ENCODE assay signal across 9 mouse cellular contexts in the genomic region with DNA sequence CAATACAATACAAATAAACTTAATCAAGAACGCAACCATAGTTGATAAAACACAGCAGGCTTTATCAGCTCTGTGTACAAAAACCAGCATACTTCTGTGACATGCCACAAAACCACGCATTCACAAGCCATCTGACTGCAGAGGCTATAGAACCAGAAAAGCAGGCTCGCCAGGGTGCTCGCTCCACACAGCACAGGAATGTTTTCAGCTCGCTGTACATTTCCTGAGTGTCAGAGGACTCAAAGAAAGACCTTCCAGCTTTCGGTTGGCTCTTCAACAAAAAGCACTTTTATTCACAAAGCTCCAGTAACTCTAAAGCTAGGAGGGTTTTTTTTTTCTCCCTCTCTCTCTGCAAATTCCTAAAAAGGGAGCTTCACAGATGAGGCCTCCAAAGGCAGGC. TPM values are rescaled to one million over a fixed set of nuclear protein-coding genes. Genes with fewer than 3 reads are reported as not detected.
DNase-seq lines count a peak whose midpoint lies in the region; ATAC-seq lines count a peak whose summit lies in the region.
"Had no signal": no experiment of that assay in that cellular context is flagged by ENCODE, and none has a peak within 500 bp of the region (broad histone marks: within the 10 kb centered on the region; RNA-seq: fewer than 3 reads in every experiment).

No protein-coding gene starts in this region.

- DNase-seq in frontal cortex, postnatal 10 days (ENCODE audit: low spot score in 2 of 2) = no peak
- DNase-seq in R1 (ENCODE audit: low read depth, low spot score) = peak; percentile 56
- DNase-seq in hindbrain, embryonic 10.5 days (ENCODE audit: low spot score) = peak; percentile 18
- peak; percentile 35 to 51 for DNase-seq in lung, postnatal 4 days
- no peak for DNase-seq in testis, postnatal 14 days (ENCODE audit: low spot score)
- no peak for DNase-seq in adrenal gland, postnatal 25 days
- no peak for DNase-seq in cerebellum, adult 9-10 months

- no peaks in the 10 kb centered on the region for H3K36me3 ChIP-seq in hindbrain, embryonic 10.5 days

- peak overlapping the region; percentile 62 for H3K27ac ChIP-seq in hindbrain, embryonic 10.5 days

- peak; percentile 58 for ATAC-seq in frontal cortex, adult (ENCODE audit: low TSS enrichment)

- WGBS in hindbrain, embryonic 10.5 days = 21% methylated on average over 6 of the region's 6 CpGs

- H3K4me1 ChIP-seq in hindbrain, embryonic 10.5 days (replicated peaks) = peaks cover 21% of the 10 kb centered on the region

- no peaks in the 10 kb centered on the region for H3K9me3 ChIP-seq in hindbrain, embryonic 10.5 days

- no peaks in the 10 kb centered on the region for H3K27me3 ChIP-seq in hindbrain, embryonic 10.5 days (ENCODE audit: insufficient read depth, poor library complexity, severe bottlenecking)

- no peak overlapping the region for H3K4me3 ChIP-seq in hindbrain, embryonic 10.5 days
- H3K4me3 ChIP-seq: erythroblast, embryonic 14.5 days had no signal

RNA-seq across cellular contexts. Expression of a gene that starts 53.9 kb away (rescaled TPM):
- 1.5 and 1.6 TPM in 2 replicates for polyA plus RNA-seq in hindbrain, embryonic 10.5 days (2016; fragmentation: Nextera tagmentation; extraction: Ambion mirVana)
- total RNA-seq in adrenal gland, postnatal 25 days (2021) = 16.0 and 17.4 TPM in 2 replicates
- polyA plus RNA-seq: erythroblast, embryonic 14.5 days had no signal

Comparison
In these comparisons a context has a peak if more than half of its experiments do, and no peak if none do; other contexts are left out.
1. DNase-seq: peak in R1 (single experiment), hindbrain, embryonic 10.5 days (single experiment) and lung, postnatal 4 days (2 of 2); none in frontal cortex, postnatal 10 days (0 of 2), testis, postnatal 14 days (single experiment), adrenal gland, postnatal 25 days (single experiment) and cerebellum, adult 9-10 months (single experiment).